Mouse (Mus musculus) thymus, adult 2 months (tissue): ENCODE data around the gene Iba57.

Source experiments
- CTCF ChIP-seq: fragments of 200-500 bp; IDR thresholded peaks from 2 replicates; pipeline ENCODE4 v1.5.1; 2012; ENCODE audit warnings: mild to moderate bottlenecking, control low read depth, low read length, moderate library complexity, borderline replicate concordance; ENCODE audit not compliant: control insufficient read depth, poor library complexity, insufficient read depth; ENCODE audit errors: extremely low read depth
- POLR2A ChIP-seq: fragments of 200-500 bp; IDR thresholded peaks from 2 replicates; pipeline ENCODE4 v1.6.1; 2012; ENCODE audit warnings: mild to moderate bottlenecking, low read length, control low read depth, moderate library complexity; ENCODE audit not compliant: control insufficient read depth, poor library complexity, insufficient read depth; ENCODE audit errors: extremely low read depth

DNA sequence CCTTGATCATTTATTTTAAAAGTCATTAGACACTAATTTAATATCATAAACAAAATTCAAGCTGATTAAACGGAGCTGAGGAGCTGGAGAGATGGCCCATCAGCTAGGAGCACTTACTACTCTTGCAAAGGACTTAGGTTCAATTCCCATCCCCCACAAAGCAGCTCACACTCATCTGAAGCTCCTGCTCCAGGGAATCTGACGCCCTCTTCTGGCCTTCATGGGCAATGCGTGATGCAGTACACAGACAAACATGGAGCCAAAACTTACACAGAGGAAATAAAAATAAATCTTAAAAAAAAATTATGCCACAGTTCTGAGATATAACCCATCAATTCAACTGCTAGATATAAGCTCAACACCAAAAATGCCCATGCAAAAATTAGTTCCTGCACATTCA is 11.8 kb downstream of the Iba57 start:
- TF ChIP-seq CTCF, result no peak
- no peak for TF ChIP-seq POLR2A
